Mouse (Mus musculus): ENCODE results near the gene Hnrnpa1. TPM values are rescaled to one million over a fixed set of nuclear protein-coding genes. Genes with fewer than 3 reads are reported as not detected.
A peak's percentile ranks its signal among the peaks of the same experiment; 100 is the strongest.

Gene Hnrnpa1
- total RNA-seq (2021): 100 to 1,000 TPM; 160 to 179 TPM
- long read RNA-seq, experiment 1, transcript Hnrnpa1-202 (10 exons, 1,737 nt): major isoform, 46 of 77 reads
- long read RNA-seq, experiment 1, transcript Hnrnpa1-203 (11 exons, 1,283 nt): minor isoform, 12 of 77 reads
- long read RNA-seq, experiment 1, transcript Hnrnpa1-201 (11 exons, 1,918 nt): minor isoform, 8 of 77 reads
- long read RNA-seq, experiment 1, partial matches to known transcripts: 3 of 77 reads
- long read RNA-seq, experiment 1, other reads (novel, unspliced or antisense): 8 of 77 reads
- long read RNA-seq, experiment 2, transcript Hnrnpa1-202 (10 exons, 1,737 nt): major isoform, 88 of 164 reads
- long read RNA-seq, experiment 2, transcript Hnrnpa1-201 (11 exons, 1,918 nt): minor isoform, 36 of 164 reads
- long read RNA-seq, experiment 2, transcript Hnrnpa1-203 (11 exons, 1,283 nt): minor isoform, 21 of 164 reads
- long read RNA-seq, experiment 2, partial matches to known transcripts: 6 of 164 reads
- long read RNA-seq, experiment 2, other reads (novel, unspliced or antisense): 13 of 164 reads

- peak; percentile 74 to 81 for DNase-seq (ENCODE audit: low spot score in 2 of 2)
Measured at GRCm38 (mm10) chr15:103240160-103241028, at the start of gene Hnrnpa1. TSS of gene Hnrnpa1 (plus strand) at chr15:103240432.

GRCm38 (mm10) chr15:103190531-103191462 lies 49.4 kb upstream of the Hnrnpa1 start:
- peak in 1 of 2 experiments; percentile 59 for DNase-seq (ENCODE audit: low spot score in 2 of 2)

- no peak for DNase-seq (ENCODE audit: low spot score in 2 of 2)
Measured at GRCm38 (mm10) chr15:103193606-103194005, 46.6 kb upstream of the Hnrnpa1 start.

GRCm38 (mm10) chr15:103196835-103197234 lies 43.4 kb upstream of the Hnrnpa1 start:
- no peak for DNase-seq (ENCODE audit: low spot score in 2 of 2)

GRCm38 (mm10) chr15:103197785-103198184 lies 42.4 kb upstream of the Hnrnpa1 start:
- DNase-seq (ENCODE audit: low spot score in 2 of 2): no peak

GRCm38 (mm10) chr15:103202088-103202793 lies 38.0 kb upstream of the Hnrnpa1 start:
- no peak for DNase-seq (ENCODE audit: low spot score in 2 of 2)

GRCm38 (mm10) chr15:103205156-103205555 lies 35.1 kb upstream of the Hnrnpa1 start:
- no peak for DNase-seq (ENCODE audit: low spot score in 2 of 2)

- no peak for DNase-seq (ENCODE audit: low spot score in 2 of 2)
Measured at GRCm38 (mm10) chr15:103214149-103214548, 26.1 kb upstream of the Hnrnpa1 start.

GRCm38 (mm10) chr15:103214971-103215907 lies 25.0 kb upstream of the Hnrnpa1 start:
- DNase-seq (ENCODE audit: low spot score in 2 of 2): peak; percentile 71 to 72

- no peak for DNase-seq (ENCODE audit: low spot score in 2 of 2)
Measured at GRCm38 (mm10) chr15:103216052-103216451, 24.2 kb upstream of the Hnrnpa1 start.

- DNase-seq (ENCODE audit: low spot score in 2 of 2): peak; percentile 28 to 53
Measured at GRCm38 (mm10) chr15:103220785-103221184, 19.4 kb upstream of the Hnrnpa1 start.

GRCm38 (mm10) chr15:103221386-103221785 lies 18.8 kb upstream of the Hnrnpa1 start:
- no peak for DNase-seq (ENCODE audit: low spot score in 2 of 2)

- DNase-seq (ENCODE audit: low spot score in 2 of 2): no peak
Measured at GRCm38 (mm10) chr15:103224161-103224560, 16.1 kb upstream of the Hnrnpa1 start.

GRCm38 (mm10) chr15:103227022-103227421 lies 13.2 kb upstream of the Hnrnpa1 start:
- DNase-seq (ENCODE audit: low spot score in 2 of 2): no peak

- no peak for DNase-seq (ENCODE audit: low spot score in 2 of 2)
Measured at GRCm38 (mm10) chr15:103227572-103227971, 12.7 kb upstream of the Hnrnpa1 start.

GRCm38 (mm10) chr15:103228904-103229303 lies 11.3 kb upstream of the Hnrnpa1 start:
- no peak for DNase-seq (ENCODE audit: low spot score in 2 of 2)

GRCm38 (mm10) chr15:103233119-103233518 lies 7.1 kb upstream of the Hnrnpa1 start:
- no peak for DNase-seq (ENCODE audit: low spot score in 2 of 2)

GRCm38 (mm10) chr15:103237295-103237694 lies 2.9 kb upstream of the Hnrnpa1 start:
- no peak for DNase-seq (ENCODE audit: low spot score in 2 of 2)
